Mouse (Mus musculus): ENCODE measurements around the gene Popdc2. TPM values are rescaled to one million over a fixed set of nuclear protein-coding genes. Genes with fewer than 3 reads are reported as not detected.

The Popdc2 gene
- total RNA-seq, 2 experiments from 2014 or later, result 0.21 to 0.50 TPM

- intact Hi-C loops (cut with DNase I), result no loop called here
- no peak for DNase-seq (ENCODE audit: low spot score in 2 of 2)
Measured at GRCm38 (mm10) chr16:38395060-38395730, 33.2 kb downstream of the Popdc2 start.

DNA sequence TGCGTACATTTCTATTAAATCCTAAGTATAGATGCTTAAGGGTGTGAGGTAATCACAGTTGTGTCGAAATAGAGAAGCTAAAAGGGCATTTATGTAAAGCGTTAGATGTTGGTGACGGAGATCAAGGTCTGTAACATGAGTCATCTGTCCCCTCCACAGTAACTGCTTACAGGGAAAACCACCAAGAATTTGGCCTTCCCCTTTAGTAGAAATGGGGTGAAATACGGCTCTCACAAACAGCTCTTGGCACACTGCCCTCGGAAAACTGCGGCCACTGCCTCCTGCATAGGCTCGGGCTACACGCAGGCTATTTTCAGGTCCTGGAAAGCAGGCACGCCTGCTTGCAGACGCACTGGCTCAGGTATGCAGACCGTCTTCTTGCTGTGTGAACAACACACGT lies 34.1 kb downstream of the Popdc2 start:
- no peak for DNase-seq (ENCODE audit: low spot score in 2 of 2)
- intact Hi-C loops (cut with DNase I), result no loop called here

DNA sequence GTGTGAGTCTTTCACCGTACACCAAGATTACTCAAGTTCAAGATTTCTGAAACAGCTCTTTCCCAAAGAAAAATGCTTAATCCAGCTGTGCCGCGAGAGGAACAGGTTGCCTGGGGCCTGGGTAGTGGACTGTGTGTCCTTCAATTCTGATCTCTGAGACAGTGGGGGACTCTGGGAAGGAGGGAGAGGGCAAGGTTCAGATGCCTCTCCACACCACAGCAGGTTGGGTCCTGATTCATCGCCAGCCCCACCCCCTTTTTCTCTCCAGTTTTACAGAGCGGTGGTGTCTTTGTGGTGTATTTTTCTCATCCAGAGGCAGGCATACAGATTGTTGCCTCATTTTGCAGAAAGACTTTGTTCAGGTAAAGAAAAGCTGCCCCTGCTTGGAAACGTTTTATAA lies 36.3 kb downstream of the Popdc2 start:
- intact Hi-C loops (cut with DNase I), result no loop called here
- no peak for DNase-seq (ENCODE audit: low spot score in 2 of 2)

- no peak for DNase-seq (ENCODE audit: low spot score in 2 of 2)
- intact Hi-C loops (cut with DNase I), result no loop called here
Measured at GRCm38 (mm10) chr16:38399076-38399475, 37.1 kb downstream of the Popdc2 start.

DNA sequence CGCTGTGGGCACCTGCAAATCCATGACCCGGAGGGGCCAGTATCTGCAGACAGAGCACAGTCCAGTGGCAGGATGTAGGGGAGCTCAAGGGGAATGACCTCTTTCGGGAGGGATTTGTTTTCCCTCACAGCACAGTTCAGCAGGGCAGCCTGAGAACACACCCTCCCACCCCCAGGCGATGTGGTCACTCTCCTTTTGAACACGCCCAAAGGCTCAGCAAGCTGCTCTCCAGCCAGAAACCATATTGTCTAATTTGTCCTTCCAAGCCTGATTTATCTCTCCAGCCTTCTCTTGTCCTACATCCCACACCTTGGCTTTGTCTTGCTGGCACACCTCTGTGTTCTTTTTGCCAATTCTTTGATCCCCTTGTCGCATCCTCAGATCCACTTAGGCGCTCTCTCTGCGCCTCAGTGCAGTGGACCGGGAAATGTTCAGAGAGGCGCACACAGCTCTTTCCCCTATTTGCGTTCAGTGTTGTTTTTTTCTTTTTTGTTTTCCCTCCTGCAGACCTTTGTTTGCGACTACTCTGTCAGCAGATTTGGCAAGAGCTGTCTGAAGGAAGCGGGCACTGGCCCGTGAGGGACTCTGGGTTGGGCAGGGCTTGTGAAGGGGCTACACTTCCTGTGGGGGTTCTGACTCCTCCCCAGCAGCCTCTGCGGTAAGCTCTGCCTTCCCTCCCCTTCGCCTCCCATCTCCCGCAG lies 37.7 kb downstream of the Popdc2 start:
- intact Hi-C loops (cut with DNase I), result no loop called here

GRCm38 (mm10) chr16:38400311-38400960 lies 38.4 kb downstream of the Popdc2 start:
- intact Hi-C loops (cut with DNase I), result no loop called here
- DNase-seq (ENCODE audit: low spot score in 2 of 2), result no peak

More for the DNA sequence above, 37.7 kb downstream of the Popdc2 start:
- peak; percentile 28 to 33 for DNase-seq (ENCODE audit: low spot score in 2 of 2)

- intact Hi-C loops (cut with DNase I), result no loop called here
- DNase-seq (ENCODE audit: low spot score in 2 of 2), result no peak
Measured at GRCm38 (mm10) chr16:38401468-38401867, 39.5 kb downstream of the Popdc2 start.

- intact Hi-C loops (cut with DNase I), result no loop called here
- no peak for DNase-seq (ENCODE audit: low spot score in 2 of 2)
Measured at GRCm38 (mm10) chr16:38403639-38404038, 41.6 kb downstream of the Popdc2 start.

GRCm38 (mm10) chr16:38406293-38406692 lies 44.3 kb downstream of the Popdc2 start:
- DNase-seq (ENCODE audit: low spot score in 2 of 2), result no peak
- intact Hi-C loops (cut with DNase I), result no loop called here

DNA sequence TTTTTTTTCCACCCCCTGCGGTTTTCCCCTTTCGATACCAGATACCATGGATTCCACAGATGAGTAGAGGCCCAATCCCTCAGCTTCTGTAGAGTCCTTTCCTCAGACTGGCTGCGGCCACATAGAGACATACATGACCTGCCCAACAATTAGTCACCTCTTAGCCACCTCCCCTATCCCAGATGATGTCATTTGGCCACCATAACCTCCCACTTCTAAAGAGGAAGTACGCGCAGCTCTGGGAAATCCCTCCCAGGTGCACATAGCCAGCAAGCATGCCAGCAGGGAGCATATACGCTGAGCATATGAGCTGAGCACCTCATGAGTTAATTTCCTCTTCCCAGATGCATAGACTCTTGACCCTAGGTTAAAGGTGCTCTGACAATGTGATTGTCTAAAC lies 44.7 kb downstream of the Popdc2 start:
- intact Hi-C loops (cut with DNase I), result no loop called here
- DNase-seq (ENCODE audit: low spot score in 2 of 2), result no peak

DNA sequence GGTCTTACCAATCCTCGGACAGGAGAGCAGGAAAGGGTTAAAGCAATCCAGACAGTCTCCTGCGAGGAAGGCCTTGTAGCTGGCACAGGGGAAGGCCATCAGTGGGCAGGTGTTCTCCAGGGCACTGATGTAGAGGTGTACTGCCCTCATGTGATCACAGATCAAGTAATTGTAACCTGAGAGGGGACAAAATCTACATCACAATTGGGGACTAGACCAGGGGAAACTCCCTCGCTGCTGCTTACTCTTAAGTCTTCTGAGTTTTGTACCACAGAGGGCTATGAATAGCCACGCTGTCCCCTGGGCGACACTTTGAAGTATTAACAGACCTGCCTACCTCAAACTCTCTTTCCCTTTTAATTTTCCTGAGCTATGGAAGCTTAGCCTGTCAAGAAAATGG lies 45.6 kb downstream of the Popdc2 start:
- intact Hi-C loops (cut with DNase I), result no loop called here
- DNase-seq (ENCODE audit: low spot score in 2 of 2), result no peak

DNA sequence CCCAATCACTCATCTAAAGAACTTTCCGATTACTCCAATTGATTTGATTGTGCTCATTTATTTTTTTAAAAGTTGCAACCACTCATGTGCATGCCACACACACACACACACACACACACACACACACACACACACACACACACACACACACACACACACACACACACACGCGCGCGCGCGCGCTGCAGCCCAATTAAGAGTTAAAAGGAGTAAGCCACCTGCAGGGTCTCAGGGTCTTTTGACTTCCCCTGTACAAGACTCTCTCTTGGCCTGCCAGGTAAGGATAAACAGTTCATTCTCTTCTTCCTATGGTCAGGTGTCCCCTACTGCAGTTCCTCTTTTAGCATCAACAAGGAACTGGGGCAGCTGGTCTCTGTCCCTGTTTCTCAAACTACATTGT lies 46.4 kb downstream of the Popdc2 start:
- no peak for DNase-seq (ENCODE audit: low spot score in 2 of 2)

GRCm38 (mm10) chr16:38414953-38415352 lies 52.9 kb downstream of the Popdc2 start:
- intact Hi-C loops (cut with DNase I), result no loop called here
- no peak for DNase-seq (ENCODE audit: low spot score in 2 of 2)

More for the DNA sequence above, 46.4 kb downstream of the Popdc2 start:
- intact Hi-C loops (cut with DNase I), result no loop called here

GRCm38 (mm10) chr16:38425374-38425773 lies 63.4 kb downstream of the Popdc2 start:
- intact Hi-C loops (cut with DNase I), result no loop called here
- DNase-seq (ENCODE audit: low spot score in 2 of 2), result no peak

GRCm38 (mm10) chr16:38425799-38426198 lies 63.8 kb downstream of the Popdc2 start:
- intact Hi-C loops (cut with DNase I), result no loop called here
- DNase-seq (ENCODE audit: low spot score in 2 of 2), result no peak

Other genes starting within 250 kb of the Popdc2 start
- gene Nr1i2, start 67.4 kb upstream of the Popdc2 start, total RNA-seq (2021), result not detected
- 1 to 10 TPM; 1.4 TPM for gene Maats1, start 20.1 kb upstream of the Popdc2 start, total RNA-seq (2021)
- gene Cox17, start 15.2 kb upstream of the Popdc2 start, total RNA-seq (2021), result 100 to 1,000 TPM; 116 to 123 TPM
- gene Gm21987, start 15.2 kb upstream of the Popdc2 start, total RNA-seq (2021), result 1 to 10 TPM in 1 of 2 experiments, not detected in 1; 1.1 TPM
- gene Pla1a, start 70.9 kb downstream of the Popdc2 start, total RNA-seq (2021), result 1 to 10 TPM; 1.2 to 1.3 TPM
- gene Adprh, start 90.5 kb downstream of the Popdc2 start, total RNA-seq (2021), result 10 to 100 TPM; 58.3 to 61.1 TPM
- under 1 TPM; 0.53 to 0.83 TPM for gene Cd80, start 93.4 kb downstream of the Popdc2 start, total RNA-seq (2021)
- 10 to 100 TPM; 32.6 to 33.5 TPM for gene Timmdc1, start 160.5 kb downstream of the Popdc2 start, total RNA-seq (2021)
- 10 to 100 TPM; 41.1 to 44.8 TPM for gene Poglut1, start 188.0 kb downstream of the Popdc2 start, total RNA-seq (2021)
- 10 to 100 TPM; 18.7 to 23.5 TPM for gene Tmem39a, start 196.5 kb downstream of the Popdc2 start, total RNA-seq (2021)